Mouse (Mus musculus) embryonic fibroblast, embryonic 13.5 days (primary cell): ENCODE measurements around the gene Neurl1a.

Source experiments
- CTCF ChIP-seq: IDR thresholded peaks from 2 replicates; pipeline ENCODE4 v1.5.1; 2011; ENCODE audit warnings: mild to moderate bottlenecking, control low read depth, low read length, moderate library complexity, borderline replicate concordance; ENCODE audit not compliant: insufficient read depth
- POLR2A ChIP-seq: IDR thresholded peaks from 2 replicates; pipeline ENCODE4 v1.6.1; 2011; ENCODE audit warnings: low read depth, mild to moderate bottlenecking, control low read depth, low read length, moderate library complexity

- TF ChIP-seq CTCF (no peak), POLR2A (no peak)
Observed at GRCm38 (mm10) chr19:47178431-47179271, at the start of gene Neurl1a.
